Mouse (Mus musculus) MEL (cell line): Measurements from ENCODE around the gene Gm20388.

Source experiments
- CTCF ChIP-seq, 3 experiments: IDR thresholded peaks in 2 of 3; conservative IDR thresholded peaks in 1 of 3; 2 replicates each; pipeline ENCODE4 v1.5.1; 2011 to 2012; ENCODE audit warnings: low read length in 3 of 3, low read depth in 2 of 3, mild to moderate bottlenecking in 2 of 3, improper control_type of control experiment in 1 of 3, inconsistent platforms in 1 of 3, mixed read lengths in 1 of 3, moderate library complexity in 1 of 3; ENCODE audit not compliant: control insufficient read depth in 1 of 3, insufficient read depth in 1 of 3, poor library complexity in 1 of 3, severe bottlenecking in 1 of 3
- E2F4 ChIP-seq: IDR thresholded peaks from 2 replicates; pipeline ENCODE4 v1.6.1; 2011; ENCODE audit warnings: low read depth, low read length, improper control_type of control experiment, borderline replicate concordance
- POLR2A ChIP-seq, 2 experiments: IDR thresholded peaks; 2 replicates each; pipeline ENCODE4 v1.6.1; 2011 to 2012; ENCODE audit warnings: low read length in 2 of 2, mild to moderate bottlenecking in 2 of 2, control low read depth in 1 of 2, improper control_type of control experiment in 1 of 2, low read depth in 1 of 2, moderate library complexity in 1 of 2; ENCODE audit not compliant: control insufficient read depth in 1 of 2, insufficient read depth in 1 of 2, poor library complexity in 1 of 2
- SIN3A ChIP-seq: IDR thresholded peaks from 2 replicates; pipeline ENCODE4 v1.6.1; 2012; ENCODE audit warnings: low read length, improper control_type of control experiment, inconsistent platforms

DNA sequence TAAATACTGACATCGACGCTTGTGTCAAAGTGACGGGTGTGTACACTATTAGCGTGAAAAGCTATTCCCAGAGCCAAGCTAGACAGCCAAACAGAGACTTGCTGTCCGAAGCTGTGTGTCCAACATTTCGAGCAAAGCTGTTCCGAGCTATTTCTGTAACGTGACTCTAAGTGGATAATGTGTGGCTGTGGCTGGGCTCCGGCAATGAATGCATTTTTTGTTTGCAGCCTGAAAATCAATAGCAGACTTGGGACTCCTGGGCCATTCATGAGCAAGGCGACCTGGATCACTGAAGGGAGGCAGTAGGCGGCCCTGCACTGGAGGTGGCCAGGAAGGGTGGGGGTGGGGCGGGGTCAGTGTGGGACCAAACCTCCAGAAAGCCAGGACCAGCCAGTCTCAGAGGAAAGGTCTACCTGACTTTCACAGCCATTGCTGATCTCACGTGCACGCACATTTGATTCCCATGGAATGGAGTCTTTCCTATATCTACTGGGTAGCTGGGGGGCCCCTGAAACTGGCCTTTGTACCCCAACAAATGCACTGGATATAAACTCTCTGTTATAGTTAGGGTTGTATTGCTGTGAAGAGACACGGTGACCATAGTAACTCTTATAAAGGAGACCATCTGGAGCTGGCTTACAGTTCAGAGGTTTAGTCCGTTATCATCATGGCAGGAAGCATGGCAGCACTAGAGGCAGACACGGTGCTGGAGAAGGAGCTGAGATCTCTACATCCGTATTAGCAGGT, 1415.7 kb downstream of the Gm20388 start:
- TF ChIP-seq CTCF (IDR thresholded peaks at IDR 0.05 in 2 of 3, conservative IDR thresholded peaks at IDR 0.05 in 1 of 3; ENCODE audit: control insufficient read depth in 1 of 3, insufficient read depth in 1 of 3, low read depth in 2 of 3, low read length in 3 of 3, poor library complexity in 1 of 3, severe bottlenecking in 1 of 3), result no peak
- no peak for TF ChIP-seq E2F4
- no peak for TF ChIP-seq POLR2A (IDR thresholded peaks at IDR 0.05; ENCODE audit: control insufficient read depth in 1 of 2, insufficient read depth in 1 of 2, low read depth in 1 of 2, low read length in 2 of 2, poor library complexity in 1 of 2)
- TF ChIP-seq SIN3A, result no peak
